Mouse (Mus musculus): ENCODE results near the gene Cux2. TPM values are rescaled to one million over a fixed set of nuclear protein-coding genes. Genes with fewer than 3 reads are reported as not detected.

Gene Cux2
- total and polyA plus RNA-seq, 3 experiments = 1.4 to 3.5 TPM; not detected in 1

DNA sequence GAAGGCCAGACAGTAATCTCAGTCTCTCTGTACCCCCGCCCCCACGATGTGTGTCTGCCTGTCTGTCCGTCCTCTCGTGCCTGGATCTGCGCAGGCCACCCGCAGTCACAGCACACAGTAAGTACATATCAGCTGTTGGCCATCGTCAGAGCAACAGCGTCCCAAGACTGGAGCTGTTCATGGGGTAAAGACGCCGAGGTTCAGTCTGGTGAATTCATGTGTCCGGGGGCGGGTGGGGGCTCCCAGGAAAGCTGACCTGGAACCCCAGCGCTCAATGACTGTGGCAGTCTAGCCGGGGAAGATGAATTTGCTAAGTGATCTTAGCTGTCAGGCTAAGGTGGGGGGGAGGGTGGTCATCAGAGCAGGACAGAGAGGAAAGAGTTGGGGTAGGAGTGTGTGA lies 43.8 kb upstream of the Cux2 start:
- H3K9ac ChIP-seq (ENCODE audit: control insufficient read depth, low read depth, low read length, poor library complexity, severe bottlenecking) = no peak overlapping the region
- no peak for DNase-seq (ENCODE audit: low read depth, low spot score)
- H3K9me3 ChIP-seq (replicated peaks; ENCODE audit: insufficient read depth, low read length) = no peaks in the 10 kb centered on the region
- no peak overlapping the region for H3K4me3 ChIP-seq (ENCODE audit: control insufficient read depth in 1 of 2, insufficient read depth in 1 of 2, low read depth in 2 of 2, low read length in 2 of 2)
- no peaks in the 10 kb centered on the region for H3K79me2 ChIP-seq (ENCODE audit: control insufficient read depth, insufficient read depth, low read length, poor library complexity)
- TF ChIP-seq HCFC1 (IDR thresholded peaks at IDR 0.05; ENCODE audit: low read depth, low read length) = no peak
- H3K4me1 ChIP-seq (ENCODE audit: control insufficient read depth in 1 of 2, insufficient read depth in 2 of 2, low read length in 2 of 2) = no peaks in the 10 kb centered on the region
- H3K36me3 ChIP-seq (ENCODE audit: control insufficient read depth in 1 of 2, insufficient read depth in 2 of 2, low read length in 2 of 2) = no peaks in the 10 kb centered on the region
- no peak overlapping the region for H3K27ac ChIP-seq (ENCODE audit: control insufficient read depth, low read depth, low read length)
- H3K27me3 ChIP-seq (ENCODE audit: control insufficient read depth in 1 of 2, insufficient read depth in 2 of 2, low read length in 2 of 2) = peaks cover 2 to 4% of the 10 kb centered on the region in 2 experiments; a peak in 3 of 4 replicates

DNA sequence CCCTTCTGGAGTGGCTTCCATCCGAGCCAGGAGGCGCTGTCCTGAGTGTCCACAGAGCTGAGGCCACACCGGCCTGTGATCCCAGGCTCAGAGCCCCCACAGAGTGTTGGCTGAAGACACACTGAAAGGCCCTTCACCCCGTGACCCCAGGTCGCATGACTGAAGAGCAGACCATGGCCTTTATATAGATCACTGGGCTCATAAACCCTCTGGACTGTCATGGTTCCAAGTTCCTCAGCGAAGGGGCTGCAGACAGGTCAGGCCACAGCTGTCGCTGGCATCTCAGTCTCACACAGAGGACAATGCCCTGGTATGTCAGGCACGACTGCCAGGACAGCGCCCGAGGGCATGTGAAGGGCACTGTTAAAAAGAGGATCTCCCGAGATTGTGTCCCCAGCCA lies 42.9 kb upstream of the Cux2 start:
- H3K36me3 ChIP-seq (ENCODE audit: control insufficient read depth in 1 of 2, insufficient read depth in 2 of 2, low read length in 2 of 2) = no peaks in the 10 kb centered on the region
- no peak overlapping the region for H3K4me3 ChIP-seq (ENCODE audit: control insufficient read depth in 1 of 2, insufficient read depth in 1 of 2, low read depth in 2 of 2, low read length in 2 of 2)
- TF ChIP-seq SMC3 (IDR thresholded peaks at IDR 0.05; ENCODE audit: low read depth, low read length) (no peak), USF2 (IDR thresholded peaks at IDR 0.05; ENCODE audit: borderline replicate concordance in 1 of 2, insufficient read depth in 1 of 2, low read depth in 1 of 2, low read length in 2 of 2) (no peak), POLR2A (IDR thresholded peaks at IDR 0.05; ENCODE audit: control insufficient read depth in 1 of 2, insufficient read depth in 1 of 2, low read depth in 1 of 2, low read length in 2 of 2, poor library complexity in 1 of 2) (no peak), MYB (IDR thresholded peaks at IDR 0.05; ENCODE audit: low read depth, low read length) (no peak), MEF2A (IDR thresholded peaks at IDR 0.05; ENCODE audit: extremely low read depth, insufficient replicate concordance, low read depth, low read length, poor library complexity, severe bottlenecking) (no peak), CHD1 (IDR thresholded peaks at IDR 0.05; ENCODE audit: low read depth, low read length) (no peak), MYC (IDR thresholded peaks at IDR 0.05; ENCODE audit: low read depth, low read length) (no peak), SIN3A (IDR thresholded peaks at IDR 0.05; ENCODE audit: low read length) (no peak), E2F4 (IDR thresholded peaks at IDR 0.05; ENCODE audit: borderline replicate concordance, low read depth, low read length) (no peak), MXI1 (IDR thresholded peaks at IDR 0.05; ENCODE audit: low read depth, low read length) (no peak), BHLHE40 (IDR thresholded peaks at IDR 0.05; ENCODE audit: borderline replicate concordance, low read depth, low read length) (no peak), RAD21 (IDR thresholded peaks at IDR 0.05; ENCODE audit: low read depth, low read length) (no peak), TCF12 (IDR thresholded peaks at IDR 0.05; ENCODE audit: low read depth, low read length) (no peak), ETS1 (IDR thresholded peaks at IDR 0.05; ENCODE audit: low read depth, low read length) (no peak)
- no peaks in the 10 kb centered on the region for H3K9me3 ChIP-seq (replicated peaks; ENCODE audit: insufficient read depth, low read length)
- no peak overlapping the region for H3K9ac ChIP-seq (ENCODE audit: control insufficient read depth, low read depth, low read length, poor library complexity, severe bottlenecking)
- H3K27ac ChIP-seq (ENCODE audit: control insufficient read depth, low read depth, low read length) = no peak overlapping the region
- no peak for DNase-seq (ENCODE audit: low read depth, low spot score)
- H3K27me3 ChIP-seq (ENCODE audit: control insufficient read depth in 1 of 2, insufficient read depth in 2 of 2, low read length in 2 of 2) = peaks cover 0 to 3% of the 10 kb centered on the region in 2 experiments; a peak in 2 of 4 replicates
- H3K79me2 ChIP-seq (ENCODE audit: control insufficient read depth, insufficient read depth, low read length, poor library complexity) = no peaks in the 10 kb centered on the region
- H3K4me1 ChIP-seq (ENCODE audit: control insufficient read depth in 1 of 2, insufficient read depth in 2 of 2, low read length in 2 of 2) = no peaks in the 10 kb centered on the region
